Mouse (Mus musculus): ENCODE measurements around the gene Nhlrc4. TPM values are rescaled to one million over a fixed set of nuclear protein-coding genes. Genes with fewer than 3 reads are reported as not detected.

Gene Nhlrc4
- polyA plus RNA-seq (2015; fragmentation: Nextera tagmentation; extraction: Ambion mirVana), result 0.12 and 0.66 TPM in 2 replicates

DNA sequence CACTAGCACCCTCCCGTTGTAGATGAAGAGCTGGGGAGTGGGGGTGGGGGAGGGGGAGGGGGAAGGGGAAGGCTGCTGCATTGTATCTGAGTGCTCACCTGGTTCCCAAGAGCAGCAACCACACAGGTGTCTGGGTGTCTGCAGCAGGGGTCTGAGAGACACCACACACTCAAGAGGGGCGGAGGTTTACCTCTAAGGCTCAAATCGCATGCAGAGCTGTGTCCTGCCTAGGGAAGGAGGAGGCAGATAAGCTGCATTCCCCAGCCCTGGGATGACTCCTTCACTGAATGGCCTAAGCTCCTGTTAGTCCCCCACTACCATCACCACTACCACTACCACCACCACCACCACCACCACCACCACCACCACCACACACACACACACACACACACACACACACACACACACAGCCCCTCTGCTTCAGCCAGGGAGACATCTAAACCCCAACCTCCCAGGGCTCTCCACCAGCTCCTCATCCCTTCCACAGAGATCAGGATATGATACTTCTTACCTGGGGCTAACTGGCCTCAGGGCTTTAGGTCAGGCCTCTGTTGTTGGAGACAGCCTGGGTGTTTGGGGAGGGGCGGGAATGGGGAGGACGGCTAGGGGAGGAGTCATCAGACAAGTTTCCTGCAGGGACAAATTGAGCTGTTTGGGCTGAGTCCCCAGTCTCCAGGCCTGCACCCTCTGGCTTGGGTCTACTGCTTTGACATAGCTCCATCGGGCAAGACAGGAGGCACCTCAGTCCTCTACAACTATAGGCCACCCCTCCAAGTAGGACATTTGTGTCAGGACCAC lies at the start of gene Nhlrc4, which contains the start of gene Pigq:
Gene Nhlrc4, minus strand, starts transcription at position 596 of the 798 bp plus-strand sequence.
Gene Pigq, minus strand, starts transcription at position 571 of the 798 bp plus-strand sequence.
- Histone ChIP-seq H3K4me3 (replicated peaks; ENCODE audit: low read length) (no peak within 1 kb of the TSS), H3K36me3 (ENCODE audit: control insufficient read depth, insufficient read depth, low read length) (no peaks in the 10 kb centered on the region), H3K27me3 (ENCODE audit: control insufficient read depth, insufficient read depth, low read length) (no peaks in the 10 kb centered on the region), H3K4me2 (ENCODE audit: low read depth, low read length) (no peak within 1 kb of the TSS), H3K9me3 (replicated peaks; ENCODE audit: control insufficient read depth, low read length) (no peaks in the 10 kb centered on the region), H3K27ac (ENCODE audit: low read length) (no peak within 1 kb of the TSS), H3K9ac (ENCODE audit: low read length) (no peak within 1 kb of the TSS), H3K4me1 (ENCODE audit: control insufficient read depth, insufficient read depth, low read length) (peaks cover 8% of the 10 kb centered on the region)
- 45% methylated on average over 6 of the region's 6 CpGs for WGBS
- no peak for ATAC-seq (ENCODE audit: insufficient read depth, low FRiP score)

DNA sequence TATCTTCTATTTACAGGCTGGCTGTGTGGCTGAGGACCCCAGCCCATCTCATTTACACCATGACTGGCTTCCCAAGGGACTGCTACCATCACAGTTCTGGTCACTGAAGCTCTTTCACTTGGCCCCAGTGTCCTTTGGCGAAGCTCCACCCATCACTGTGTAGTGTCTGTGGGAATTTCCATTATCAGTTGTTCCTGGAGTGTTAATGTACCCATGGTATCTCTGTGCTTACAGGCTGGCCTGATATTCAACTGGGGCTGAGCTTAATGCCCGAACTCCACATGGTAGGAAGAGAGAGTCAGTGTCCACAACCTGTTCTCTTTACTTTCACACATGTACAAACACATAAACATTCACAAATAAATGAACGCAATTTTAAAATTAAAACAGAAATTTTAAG lies 48.7 kb upstream of the Nhlrc4 start:
- Histone ChIP-seq H3K4me1 (ENCODE audit: control insufficient read depth, insufficient read depth, low read length) (no peaks in the 10 kb centered on the region), H3K36me3 (ENCODE audit: control insufficient read depth, insufficient read depth, low read length) (0 out of 2 replicates have a peak, but pooled peaks cover 4% of the 10 kb centered on the region), H3K9ac (ENCODE audit: low read length) (no peak overlapping the region), H3K4me3 (replicated peaks; ENCODE audit: low read length) (no peak overlapping the region), H3K27ac (ENCODE audit: low read length) (no peak overlapping the region), H3K27me3 (ENCODE audit: control insufficient read depth, insufficient read depth, low read length) (no peaks in the 10 kb centered on the region), H3K9me3 (replicated peaks; ENCODE audit: control insufficient read depth, low read length) (no peaks in the 10 kb centered on the region), H3K4me2 (ENCODE audit: low read depth, low read length) (no peak overlapping the region)
- ATAC-seq (ENCODE audit: insufficient read depth, low FRiP score), result no peak
- 89% methylated on average over 3 of the region's 3 CpGs for WGBS

DNA sequence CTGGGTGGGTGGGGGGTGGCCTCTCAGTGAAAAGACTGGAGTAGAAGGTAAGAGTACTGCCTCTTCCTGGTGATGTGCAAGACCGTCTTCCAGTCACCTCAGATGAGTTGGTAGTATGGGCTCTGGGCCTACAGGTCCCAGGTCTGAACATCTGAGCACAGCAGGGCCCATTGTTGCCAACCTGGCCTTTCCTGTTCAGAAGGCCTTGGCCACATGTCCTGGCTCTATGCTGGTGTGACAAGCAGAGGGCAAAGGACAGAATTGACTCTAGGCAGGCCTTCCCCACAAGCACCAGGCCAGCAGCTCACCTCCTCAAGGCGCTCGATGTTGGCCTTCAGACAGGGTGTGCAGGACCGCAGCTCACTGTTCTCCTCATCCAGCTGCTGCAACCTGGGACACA lies 47.5 kb upstream of the Nhlrc4 start:
- Histone ChIP-seq H3K4me2 (ENCODE audit: low read depth, low read length) (no peak overlapping the region), H3K4me3 (replicated peaks; ENCODE audit: low read length) (no peak overlapping the region), H3K36me3 (ENCODE audit: control insufficient read depth, insufficient read depth, low read length) (0 out of 2 replicates have a peak, but pooled peaks cover 4% of the 10 kb centered on the region), H3K9me3 (replicated peaks; ENCODE audit: control insufficient read depth, low read length) (no peaks in the 10 kb centered on the region), H3K27ac (ENCODE audit: low read length) (no peak overlapping the region), H3K9ac (ENCODE audit: low read length) (no peak overlapping the region), H3K27me3 (ENCODE audit: control insufficient read depth, insufficient read depth, low read length) (no peaks in the 10 kb centered on the region), H3K4me1 (ENCODE audit: control insufficient read depth, insufficient read depth, low read length) (no peaks in the 10 kb centered on the region)
- ATAC-seq (ENCODE audit: insufficient read depth, low FRiP score), result no peak
- WGBS, result 96% methylated on average over 4 of the region's 4 CpGs

DNA sequence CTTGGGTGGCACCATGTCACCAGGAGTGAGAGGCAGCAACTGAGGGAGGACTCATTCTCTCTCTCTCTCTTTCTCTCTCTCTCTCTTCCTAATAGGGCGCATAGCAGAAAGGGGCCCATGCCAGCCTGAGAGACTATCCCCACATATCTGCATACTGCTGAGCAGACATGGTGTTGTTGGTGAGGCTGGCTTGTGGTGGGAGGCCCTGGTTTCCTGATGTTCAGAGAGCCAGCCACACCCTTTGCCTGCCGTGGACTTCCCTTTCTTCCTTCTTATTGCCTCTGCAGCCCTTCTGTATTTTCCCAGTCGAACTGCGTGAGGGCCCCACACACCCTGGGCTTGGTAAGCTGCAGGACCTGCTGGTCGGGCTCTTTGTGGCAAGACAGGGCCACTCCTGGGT lies 45.6 kb upstream of the Nhlrc4 start:
- H3K27me3 ChIP-seq (ENCODE audit: control insufficient read depth, insufficient read depth, low read length), result no peaks in the 10 kb centered on the region
- 0 out of 2 replicates have a peak, but pooled peaks cover 4% of the 10 kb centered on the region for H3K36me3 ChIP-seq (ENCODE audit: control insufficient read depth, insufficient read depth, low read length)
- no peak overlapping the region for H3K4me3 ChIP-seq (replicated peaks; ENCODE audit: low read length)
- WGBS, result 78% methylated on average over 5 of the region's 5 CpGs
- no peaks in the 10 kb centered on the region for H3K9me3 ChIP-seq (replicated peaks; ENCODE audit: control insufficient read depth, low read length)
- H3K9ac ChIP-seq (ENCODE audit: low read length), result no peak overlapping the region
- no peak overlapping the region for H3K4me2 ChIP-seq (ENCODE audit: low read depth, low read length)
- no peaks in the 10 kb centered on the region for H3K4me1 ChIP-seq (ENCODE audit: control insufficient read depth, insufficient read depth, low read length)
- no peak for ATAC-seq (ENCODE audit: insufficient read depth, low FRiP score)
- peak overlapping the region; percentile 9; the same call in 1 of the 2 replicates for H3K27ac ChIP-seq (ENCODE audit: low read length)

DNA sequence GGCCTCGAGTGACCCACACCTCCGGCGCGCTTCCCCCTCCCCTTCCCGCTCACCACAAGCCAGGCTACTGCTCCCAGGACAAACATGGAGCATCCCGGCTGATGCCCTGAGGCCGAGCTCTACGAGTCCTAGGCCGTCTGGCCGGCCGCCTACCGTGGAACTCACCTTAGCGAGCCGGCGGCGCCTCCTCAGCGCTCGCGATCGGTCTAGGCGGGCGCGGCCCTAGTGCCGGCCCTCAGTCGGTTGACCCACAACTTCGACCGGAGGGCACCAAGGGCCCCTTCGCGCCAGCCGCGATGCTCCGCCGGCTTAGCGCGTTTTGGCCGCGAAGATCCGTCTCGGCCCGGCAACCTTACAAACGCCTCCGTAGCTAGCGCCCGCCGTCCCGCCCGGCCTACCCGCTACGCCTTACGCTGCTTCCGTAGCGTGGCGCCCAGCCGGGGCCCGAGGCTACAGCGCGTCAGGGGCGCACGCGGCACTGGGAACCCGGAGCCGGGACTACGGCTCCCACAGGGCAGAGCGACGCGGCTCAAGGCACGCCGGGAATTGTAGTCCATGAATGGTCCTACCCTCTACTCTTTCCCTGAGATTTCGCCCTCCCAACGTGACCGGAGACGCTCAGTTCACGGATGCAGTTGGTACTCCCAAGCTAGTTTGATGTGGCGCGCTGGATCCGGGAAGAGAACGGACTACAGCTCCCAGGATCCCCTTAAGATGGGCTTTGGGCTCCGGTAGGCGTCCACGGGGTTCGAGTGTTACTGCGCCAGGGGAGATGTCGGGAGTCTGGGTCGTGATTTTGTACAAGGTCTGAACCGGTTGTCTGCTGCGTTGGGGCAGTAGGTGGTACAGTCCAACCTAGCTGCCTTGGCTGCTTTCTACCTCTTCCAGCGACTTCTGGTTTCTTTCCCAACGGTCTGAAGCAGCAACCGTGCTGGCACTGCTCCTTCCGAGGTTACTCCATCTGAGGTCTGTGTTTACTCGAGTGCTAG lies 40.8 kb upstream of the Nhlrc4 start, which contains the start of gene Capn15:
Gene Capn15, minus strand, starts transcription at position 491 of the 989 bp plus-strand sequence.
- H3K36me3 ChIP-seq (ENCODE audit: control insufficient read depth, insufficient read depth, low read length), result no peaks in the 10 kb centered on the region
- ATAC-seq (ENCODE audit: insufficient read depth, low FRiP score), result peak; percentile 98
- no peaks in the 10 kb centered on the region for H3K9me3 ChIP-seq (replicated peaks; ENCODE audit: control insufficient read depth, low read length)
- peak within 1 kb of the TSS; percentile 96 for H3K4me3 ChIP-seq (replicated peaks; ENCODE audit: low read length)
- WGBS, result under 1% methylated on average over 91 of the region's 91 CpGs
- peak within 1 kb of the TSS; percentile 77 for H3K27ac ChIP-seq (ENCODE audit: low read length)
- H3K4me2 ChIP-seq (ENCODE audit: low read depth, low read length), result peak within 1 kb of the TSS; percentile 71
- peak within 1 kb of the TSS; percentile 95 for H3K9ac ChIP-seq (ENCODE audit: low read length)
- no peaks in the 10 kb centered on the region for H3K27me3 ChIP-seq (ENCODE audit: control insufficient read depth, insufficient read depth, low read length)
- peaks cover 23% of the 10 kb centered on the region for H3K4me1 ChIP-seq (ENCODE audit: control insufficient read depth, insufficient read depth, low read length)

DNA sequence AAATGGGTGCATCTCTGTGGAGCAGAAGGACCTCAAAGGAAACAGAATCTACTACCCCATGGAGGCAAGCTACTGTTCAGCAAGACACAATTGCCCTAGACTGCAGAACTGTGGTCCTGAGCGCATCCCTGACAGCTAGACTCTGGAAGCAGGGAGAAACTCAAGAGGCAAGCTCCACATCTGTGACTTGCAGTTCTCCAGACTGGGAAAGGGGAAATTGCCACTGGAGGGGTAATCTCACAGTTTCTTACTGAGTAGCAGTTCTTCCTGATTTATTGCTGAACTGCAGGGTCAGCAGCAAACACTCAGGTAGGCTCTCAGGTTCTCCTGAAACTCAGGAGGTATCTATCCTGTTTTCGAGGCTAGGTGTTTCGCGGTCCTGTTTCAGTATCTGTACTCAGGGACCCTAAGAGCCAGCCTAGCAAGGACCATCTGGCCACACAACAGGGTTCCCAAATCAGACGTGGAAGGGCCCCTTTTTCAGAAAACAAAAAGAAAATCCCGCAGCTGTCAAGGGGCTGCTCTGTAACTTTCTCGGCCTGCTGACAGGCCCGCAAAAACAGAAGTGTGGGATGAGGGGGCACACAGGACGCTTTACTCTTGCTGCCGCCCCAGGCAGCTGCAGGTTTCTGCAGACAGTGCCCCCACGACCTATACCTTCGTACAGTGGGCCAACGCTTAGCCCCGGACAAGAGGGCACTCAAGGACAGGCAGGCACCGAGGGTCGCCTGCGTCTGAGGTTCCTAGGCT lies 40.0 kb upstream of the Nhlrc4 start:
- peak overlapping the region; percentile 96 for H3K4me3 ChIP-seq (replicated peaks; ENCODE audit: low read length)
- ATAC-seq (ENCODE audit: insufficient read depth, low FRiP score), result no peak
- H3K36me3 ChIP-seq (ENCODE audit: control insufficient read depth, insufficient read depth, low read length), result no peaks in the 10 kb centered on the region
- H3K9ac ChIP-seq (ENCODE audit: low read length), result peak overlapping the region; percentile 95
- WGBS, result 7% methylated on average over 17 of the region's 17 CpGs
- H3K4me1 ChIP-seq (ENCODE audit: control insufficient read depth, insufficient read depth, low read length), result peaks cover 29% of the 10 kb centered on the region
- H3K9me3 ChIP-seq (replicated peaks; ENCODE audit: control insufficient read depth, low read length), result no peaks in the 10 kb centered on the region
- H3K4me2 ChIP-seq (ENCODE audit: low read depth, low read length), result peak overlapping the region; percentile 71
- no peaks in the 10 kb centered on the region for H3K27me3 ChIP-seq (ENCODE audit: control insufficient read depth, insufficient read depth, low read length)
- peak overlapping the region; percentile 77 for H3K27ac ChIP-seq (ENCODE audit: low read length)

DNA sequence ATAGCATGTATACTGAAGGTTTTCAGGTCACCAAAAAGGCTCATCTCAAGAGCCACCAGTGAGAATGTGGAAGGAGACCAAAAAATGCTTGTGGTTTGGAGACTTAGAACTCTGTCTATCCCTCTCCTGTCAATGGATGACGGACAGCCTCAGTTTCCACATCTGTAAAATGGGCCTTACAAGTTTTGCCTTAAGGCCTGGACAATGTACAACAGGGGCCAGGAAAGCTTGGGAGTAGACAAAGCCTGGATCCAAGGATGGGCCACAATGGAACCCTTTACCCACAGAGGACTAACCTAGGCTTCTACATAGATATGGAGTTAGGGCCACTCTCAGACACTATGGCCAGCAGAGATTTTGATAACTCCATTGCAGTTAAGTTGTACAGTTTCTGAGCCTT lies 39.3 kb upstream of the Nhlrc4 start:
- Histone ChIP-seq H3K4me1 (ENCODE audit: control insufficient read depth, insufficient read depth, low read length) (peaks cover 29% of the 10 kb centered on the region), H3K9ac (ENCODE audit: low read length) (peak overlapping the region; percentile 95), H3K27ac (ENCODE audit: low read length) (no peak overlapping the region; the same call in 1 of the 2 replicates), H3K4me3 (replicated peaks; ENCODE audit: low read length) (peak overlapping the region; percentile 96), H3K27me3 (ENCODE audit: control insufficient read depth, insufficient read depth, low read length) (no peaks in the 10 kb centered on the region), H3K4me2 (ENCODE audit: low read depth, low read length) (peak overlapping the region; percentile 71), H3K9me3 (replicated peaks; ENCODE audit: control insufficient read depth, low read length) (no peaks in the 10 kb centered on the region), H3K36me3 (ENCODE audit: control insufficient read depth, insufficient read depth, low read length) (no peaks in the 10 kb centered on the region)
- 100% methylated on average over 1 of the region's 1 CpGs for WGBS
- no peak for ATAC-seq (ENCODE audit: insufficient read depth, low FRiP score)

DNA sequence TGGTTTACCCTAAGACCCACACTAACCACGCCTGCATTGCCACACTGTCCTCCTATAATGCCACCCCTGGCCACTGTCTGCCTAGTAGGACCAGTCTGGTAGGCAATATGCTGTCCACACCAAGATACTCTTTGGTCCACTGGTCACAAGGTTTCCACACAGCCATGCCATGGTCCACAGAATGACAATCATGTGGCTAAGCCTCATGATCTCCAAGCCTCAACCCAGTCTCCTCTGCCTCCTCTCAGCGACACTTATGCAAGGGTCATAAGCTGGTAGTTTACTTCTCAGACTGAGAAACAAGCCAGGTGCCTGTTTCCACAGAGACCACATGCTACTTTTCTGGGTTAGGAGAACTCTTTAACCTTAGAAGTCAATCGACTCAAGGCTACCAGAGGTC lies 38.2 kb upstream of the Nhlrc4 start:
- 91% methylated on average over 3 of the region's 3 CpGs for WGBS
- no peak overlapping the region for H3K27ac ChIP-seq (ENCODE audit: low read length)
- no peak for ATAC-seq (ENCODE audit: insufficient read depth, low FRiP score)

More for the DNA sequence above, 38.2 kb upstream of the Nhlrc4 start:
- Histone ChIP-seq H3K4me2 (ENCODE audit: low read depth, low read length) (no peak overlapping the region), H3K4me3 (replicated peaks; ENCODE audit: low read length) (no peak overlapping the region), H3K9me3 (replicated peaks; ENCODE audit: control insufficient read depth, low read length) (no peaks in the 10 kb centered on the region), H3K9ac (ENCODE audit: low read length) (peak overlapping the region; percentile 23; the same call in 1 of the 2 replicates), H3K27me3 (ENCODE audit: control insufficient read depth, insufficient read depth, low read length) (no peaks in the 10 kb centered on the region), H3K4me1 (ENCODE audit: control insufficient read depth, insufficient read depth, low read length) (peaks cover 29% of the 10 kb centered on the region), H3K36me3 (ENCODE audit: control insufficient read depth, insufficient read depth, low read length) (no peaks in the 10 kb centered on the region)

Data from stomach, embryonic 16.5 days (tissue).